Mouse (Mus musculus) gastrocnemius, adult 18-20 months (tissue): ENCODE measurements at regions not wholly inside any gene's neighbourhood (a gene's known extent, or its start where the extent isn't known, plus 50 kb on each side); places are given as distances from the start of the nearest gene placed in this dataset.

Source experiments
- DNase-seq: peaks from one replicate; pipeline ENCODE4 v3.0.0; 2021; ENCODE audit warnings: low spot score

GRCm38 (mm10) chr14:24827381-24828031 is 340.6 kb downstream of the Rps24 start:
- no peak for DNase-seq

GRCm38 (mm10) chr14:24829001-24829400 is 342.1 kb downstream of the Rps24 start:
- DNase-seq = no peak

- no peak for DNase-seq
Measured at GRCm38 (mm10) chr14:24833211-24833610, 346.3 kb downstream of the Rps24 start.

- no peak for DNase-seq
Measured at GRCm38 (mm10) chr14:24838219-24838618, 351.3 kb downstream of the Rps24 start.

GRCm38 (mm10) chr14:24839056-24839455 is 352.1 kb downstream of the Rps24 start:
- DNase-seq = no peak

GRCm38 (mm10) chr14:24841715-24842496 is 355.0 kb downstream of the Rps24 start:
- DNase-seq = no peak

GRCm38 (mm10) chr14:24843626-24844025 is 356.7 kb downstream of the Rps24 start:
- DNase-seq = no peak

- no peak for DNase-seq
Measured at GRCm38 (mm10) chr14:24850491-24850890, 363.6 kb downstream of the Rps24 start.

- no peak for DNase-seq
Measured at GRCm38 (mm10) chr14:24854459-24854858, 367.5 kb downstream of the Rps24 start.

- no peak for DNase-seq
Measured at GRCm38 (mm10) chr14:24862171-24862570, 375.2 kb downstream of the Rps24 start.

- DNase-seq = no peak
Measured at GRCm38 (mm10) chr14:24862661-24863060, 375.7 kb downstream of the Rps24 start.

GRCm38 (mm10) chr14:24863116-24863515 is 376.2 kb downstream of the Rps24 start:
- DNase-seq = no peak

- no peak for DNase-seq
Measured at GRCm38 (mm10) chr14:24865579-24866230, 378.8 kb downstream of the Rps24 start.

- DNase-seq = no peak
Measured at GRCm38 (mm10) chr14:24867816-24868215, 380.9 kb downstream of the Rps24 start.

- no peak for DNase-seq
Measured at GRCm38 (mm10) chr14:24868756-24869155, 381.8 kb downstream of the Rps24 start.

- no peak for DNase-seq
Measured at GRCm38 (mm10) chr14:24870246-24870645, 383.3 kb downstream of the Rps24 start.

- no peak for DNase-seq
Measured at GRCm38 (mm10) chr14:24871392-24871998, 384.6 kb downstream of the Rps24 start.

GRCm38 (mm10) chr14:24872931-24873330 is 386.0 kb downstream of the Rps24 start:
- no peak for DNase-seq

GRCm38 (mm10) chr14:24873406-24873805 is 386.5 kb downstream of the Rps24 start:
- DNase-seq = no peak

- DNase-seq = no peak
Measured at GRCm38 (mm10) chr14:24874426-24875155, 387.7 kb downstream of the Rps24 start.

GRCm38 (mm10) chr14:24875156-24875545 is 388.2 kb downstream of the Rps24 start:
- DNase-seq = no peak
